Mouse (Mus musculus): Measurements from ENCODE around the gene Pabpc4.

GRCm38 (mm10) chr4:123331326-123331725, 69.2 kb downstream of the Pabpc4 start:
- TF ChIP-seq CTCF (IDR thresholded peaks at IDR 0.05; ENCODE audit: low read depth, low read length) (no peak), GATA1 (IDR thresholded peaks at IDR 0.05; ENCODE audit: borderline replicate concordance, low read length) (no peak), GATA2 (IDR thresholded peaks at IDR 0.05; ENCODE audit: borderline replicate concordance, low read depth, low read length) (no peak), TAL1 (conservative IDR thresholded peaks at IDR 0.05; ENCODE audit: low read depth, low read length) (no peak)
